Mouse (Mus musculus) layer of hippocampus, adult 6 months (tissue): ENCODE results near the gene Clock. TPM values are rescaled to one million over a fixed set of nuclear protein-coding genes. Genes with fewer than 3 reads are reported as not detected.

Experiments
- long read RNA-seq, 2 experiments: library from polyadenylated mRNA; unstranded; transcript quantifications; one replicate each; pipeline ENCODE4 v2.0.0; 2019 to 2020
- polyA plus RNA-seq: library from polyadenylated mRNA; unstranded; fragments of <200 nt; fragmentation: Nextera tagmentation; gene quantifications from 2 replicates; pipeline ENCODE4 v1.2.3, GENCODE M21; 2021

The Clock gene
- polyA plus RNA-seq = 9.6 and 10.0 TPM in 2 replicates
- long read RNA-seq, experiment 1, partial matches to known transcripts = 11 of 31 reads
- long read RNA-seq, experiment 1, other reads (novel, unspliced or antisense) = 19 of 31 reads
- long read RNA-seq, experiment 2, full-length matches to known transcripts = 2 of 33 reads
- long read RNA-seq, experiment 2, partial matches to known transcripts = 14 of 33 reads
- long read RNA-seq, experiment 2, other reads (novel, unspliced or antisense) = 17 of 33 reads

DNA sequence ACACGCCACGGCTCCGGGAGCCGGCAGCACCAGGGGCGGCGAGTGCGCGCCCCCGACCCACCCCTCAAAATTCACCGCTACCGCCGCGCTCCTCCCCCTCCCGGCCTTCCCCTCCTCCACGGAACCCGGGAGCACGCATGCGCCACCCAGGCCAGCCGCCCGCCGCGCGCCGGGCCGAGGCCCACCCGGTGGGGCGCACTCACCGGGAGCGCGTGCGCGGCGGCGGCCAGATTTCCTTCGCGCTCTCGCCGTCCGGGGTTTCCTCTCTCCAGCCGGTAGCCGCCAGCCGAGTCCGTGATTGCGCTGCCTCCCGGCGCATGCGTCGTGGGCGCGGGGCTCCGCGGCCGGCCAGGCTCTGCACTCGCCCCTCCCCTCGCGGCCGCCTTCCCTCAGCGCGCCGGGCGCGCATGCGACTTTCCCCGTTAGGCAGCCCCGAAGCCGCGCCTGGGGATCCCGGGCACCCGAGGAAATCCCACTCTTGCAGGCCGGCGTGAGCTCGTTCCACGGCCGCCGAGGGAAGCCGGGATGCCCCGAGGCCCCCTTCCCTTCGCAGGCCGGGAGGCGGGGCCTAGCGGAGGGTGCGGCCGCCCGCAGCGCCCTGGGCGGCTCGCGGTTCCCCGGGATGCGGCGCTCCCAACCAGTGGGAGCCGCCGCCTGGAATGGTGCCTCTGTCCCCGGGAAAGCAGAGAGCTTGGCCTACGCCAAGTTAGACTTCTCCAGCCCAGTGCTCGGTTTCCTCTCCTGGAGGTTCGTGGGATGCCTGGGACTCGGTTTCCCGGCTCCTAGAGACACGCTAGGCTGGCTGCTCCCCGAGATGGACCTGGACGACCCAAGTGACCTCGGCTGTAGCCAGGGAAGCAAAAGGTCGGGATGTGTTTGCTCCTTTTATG lies at the start of gene Clock:
Clock (minus strand) TSS at position 341 of the 890 bp plus-strand sequence.

DNA sequence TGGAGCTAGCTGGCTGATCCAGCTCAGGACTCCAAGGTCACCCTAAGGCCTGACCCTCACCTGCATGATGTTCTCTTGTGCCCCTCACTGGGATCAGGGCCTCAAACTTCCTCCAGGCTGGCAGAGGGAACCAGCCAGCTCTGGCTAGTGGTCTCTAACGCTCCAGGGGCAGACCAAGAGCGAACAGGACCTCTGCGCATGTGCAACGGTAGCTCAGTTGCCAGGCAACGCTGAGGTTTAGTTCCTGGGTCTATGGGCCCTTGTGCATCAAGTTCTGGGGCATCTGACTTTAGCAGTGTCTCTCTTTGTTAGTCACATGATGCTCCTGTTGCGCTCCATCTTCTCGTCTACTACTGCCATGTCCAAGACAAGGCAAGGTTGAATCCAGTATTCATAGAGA lies 26.4 kb upstream of the Clock start, which contains the start of gene Pdcl2:
Pdcl2 (minus strand) TSS at position 204 of the 400 bp plus-strand sequence.

DNA sequence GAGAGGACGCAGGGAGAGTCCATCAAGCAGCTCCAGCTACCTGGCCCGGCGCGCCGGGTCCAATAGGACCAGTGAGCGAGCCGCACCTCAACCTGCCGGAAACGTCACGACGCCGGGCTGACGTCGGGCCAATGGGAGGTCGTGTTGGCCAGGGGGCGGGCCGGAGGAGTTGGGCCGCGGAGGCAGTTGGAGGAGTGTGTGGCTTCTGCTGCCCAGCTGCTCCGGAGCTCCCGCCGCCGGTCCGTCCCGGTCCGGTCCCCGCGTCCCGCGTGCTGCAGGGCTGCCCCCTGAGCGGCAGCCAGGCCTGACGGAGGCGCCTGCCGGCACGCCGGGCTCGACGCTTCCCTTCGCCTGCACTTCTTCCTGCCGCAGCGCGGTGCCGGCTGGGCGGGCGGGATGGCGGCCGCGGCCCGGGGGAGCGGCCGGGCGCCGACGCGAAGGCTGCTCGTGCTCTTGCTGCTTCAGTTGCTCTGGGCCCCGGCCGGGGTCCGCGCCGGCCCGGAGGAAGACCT lies 120.8 kb downstream of the Clock start, which contains the start of gene Tmem165:
Tmem165 (plus strand) TSS at position 131 of the 512 bp plus-strand sequence.

Other genes with a start within 250 kb of the Clock start
- gene Srd5a3, start 164.5 kb downstream of the Clock start, polyA plus RNA-seq = 22.0 and 24.6 TPM in 2 replicates
- 2.9 and 3.8 TPM in 2 replicates for gene Tmem165, start 120.9 kb downstream of the Clock start, polyA plus RNA-seq
- not detected in 2 replicates for gene Pdcl2, start 26.4 kb upstream of the Clock start, polyA plus RNA-seq
- 0.19 TPM in 1 of 2 replicates, not detected in the other for gene Nmu, start 59.0 kb upstream of the Clock start, polyA plus RNA-seq
- not detected in 2 replicates for gene Gm7271, start 179.2 kb upstream of the Clock start, polyA plus RNA-seq
- 23.2 and 26.7 TPM in 2 replicates for gene Exoc1, start 224.5 kb upstream of the Clock start, polyA plus RNA-seq